Mouse (Mus musculus): ENCODE data around the gene Synj2. TPM values are rescaled to one million over a fixed set of nuclear protein-coding genes. Genes with fewer than 3 reads are reported as not detected.
A peak's percentile ranks its signal among the peaks of the same experiment; 100 is the strongest.

Synj2 gene
- 0.92 and 3.1 TPM in 2 replicates for polyA plus RNA-seq (2011; ENCODE audit: insufficient read depth, insufficient read length, low replicate concordance, missing spikeins)

- Histone ChIP-seq H3K27ac (ENCODE audit: control insufficient read depth, insufficient read depth, low read depth, low read length, poor library complexity) (peak within 1 kb of the TSS; percentile 10; the same call in 1 of the 2 replicates), H3K4me1 (ENCODE audit: control insufficient read depth, insufficient read depth, low read length) (peaks cover 2% of the 10 kb centered on the region; the same call in 1 of the 2 replicates)
- no peak for TF ChIP-seq POLR2A (IDR thresholded peaks at IDR 0.05; ENCODE audit: borderline replicate concordance, control insufficient read depth, low read depth, low read length)
- no peak for TF ChIP-seq CTCF (IDR thresholded peaks at IDR 0.05; ENCODE audit: control insufficient read depth, insufficient read depth, low read length)
Observed at GRCm38 (mm10) chr17:5941230-5942043, at the start of gene Synj2. Synj2 (plus strand) TSS chr17:5941280.

GRCm38 (mm10) chr17:5891933-5892683, 49.0 kb upstream of the Synj2 start:
- Histone ChIP-seq H3K4me3 (replicated peaks; ENCODE audit: control insufficient read depth, low read depth, low read length) (no peak overlapping the region), H3K4me1 (ENCODE audit: control insufficient read depth, insufficient read depth, low read length) (peaks cover 7% of the 10 kb centered on the region), H3K27ac (ENCODE audit: control insufficient read depth, insufficient read depth, low read depth, low read length, poor library complexity) (no peak overlapping the region)
- WGBS, result 76% methylated on average over 9 of the region's 9 CpGs
- no peak for TF ChIP-seq CTCF (IDR thresholded peaks at IDR 0.05; ENCODE audit: control insufficient read depth, insufficient read depth, low read length)
- no peak for TF ChIP-seq POLR2A (IDR thresholded peaks at IDR 0.05; ENCODE audit: borderline replicate concordance, control insufficient read depth, low read depth, low read length)

More at GRCm38 (mm10) chr17:5941230-5942043, at the start of gene Synj2:
- peak within 1 kb of the TSS; percentile 80 for H3K4me3 ChIP-seq (replicated peaks; ENCODE audit: control insufficient read depth, low read depth, low read length)
- under 1% methylated on average over 49 of the region's 52 CpGs for WGBS

GRCm38 (mm10) chr17:5893092-5893491, 48.0 kb upstream of the Synj2 start:
- H3K4me3 ChIP-seq (replicated peaks; ENCODE audit: control insufficient read depth, low read depth, low read length), result no peak overlapping the region
- no peak for TF ChIP-seq POLR2A (IDR thresholded peaks at IDR 0.05; ENCODE audit: borderline replicate concordance, control insufficient read depth, low read depth, low read length)
- no peak for TF ChIP-seq CTCF (IDR thresholded peaks at IDR 0.05; ENCODE audit: control insufficient read depth, insufficient read depth, low read length)
- no peak overlapping the region for H3K27ac ChIP-seq (ENCODE audit: control insufficient read depth, insufficient read depth, low read depth, low read length, poor library complexity)
- peaks cover 7% of the 10 kb centered on the region; the same call in 1 of the 2 replicates for H3K4me1 ChIP-seq (ENCODE audit: control insufficient read depth, insufficient read depth, low read length)
- WGBS, result 10% methylated on average over 7 of the region's 7 CpGs

GRCm38 (mm10) chr17:5893574-5894148, 47.4 kb upstream of the Synj2 start:
- H3K27ac ChIP-seq (ENCODE audit: control insufficient read depth, insufficient read depth, low read depth, low read length, poor library complexity), result no peak overlapping the region
- peaks cover 9% of the 10 kb centered on the region; the same call in 1 of the 2 replicates for H3K4me1 ChIP-seq (ENCODE audit: control insufficient read depth, insufficient read depth, low read length)
- TF ChIP-seq POLR2A (IDR thresholded peaks at IDR 0.05; ENCODE audit: borderline replicate concordance, control insufficient read depth, low read depth, low read length), result no peak
- WGBS, result 68% methylated on average over 7 of the region's 7 CpGs
- H3K4me3 ChIP-seq (replicated peaks; ENCODE audit: control insufficient read depth, low read depth, low read length), result no peak overlapping the region

GRCm38 (mm10) chr17:5896066-5896465, 45.0 kb upstream of the Synj2 start:
- 68% methylated on average over 4 of the region's 4 CpGs for WGBS
- H3K27ac ChIP-seq (ENCODE audit: control insufficient read depth, insufficient read depth, low read depth, low read length, poor library complexity), result no peak overlapping the region

GRCm38 (mm10) chr17:5896607-5897006, 44.5 kb upstream of the Synj2 start:
- H3K4me3 ChIP-seq (replicated peaks; ENCODE audit: control insufficient read depth, low read depth, low read length), result no peak overlapping the region
- peaks cover 15% of the 10 kb centered on the region for H3K4me1 ChIP-seq (ENCODE audit: control insufficient read depth, insufficient read depth, low read length)
- no peak overlapping the region for H3K27ac ChIP-seq (ENCODE audit: control insufficient read depth, insufficient read depth, low read depth, low read length, poor library complexity)

More at GRCm38 (mm10) chr17:5896066-5896465, 45.0 kb upstream of the Synj2 start:
- Histone ChIP-seq H3K4me3 (replicated peaks; ENCODE audit: control insufficient read depth, low read depth, low read length) (no peak overlapping the region), H3K4me1 (ENCODE audit: control insufficient read depth, insufficient read depth, low read length) (peaks cover 15% of the 10 kb centered on the region)
- TF ChIP-seq CTCF (IDR thresholded peaks at IDR 0.05; ENCODE audit: control insufficient read depth, insufficient read depth, low read length) (no peak), POLR2A (IDR thresholded peaks at IDR 0.05; ENCODE audit: borderline replicate concordance, control insufficient read depth, low read depth, low read length) (no peak)

GRCm38 (mm10) chr17:5897326-5898200, 43.5 kb upstream of the Synj2 start:
- Histone ChIP-seq H3K4me3 (replicated peaks; ENCODE audit: control insufficient read depth, low read depth, low read length) (no peak overlapping the region), H3K27ac (ENCODE audit: control insufficient read depth, insufficient read depth, low read depth, low read length, poor library complexity) (peak overlapping the region; percentile 66), H3K4me1 (ENCODE audit: control insufficient read depth, insufficient read depth, low read length) (peaks cover 15% of the 10 kb centered on the region)
- WGBS, result 58% methylated on average over 17 of the region's 17 CpGs
- TF ChIP-seq POLR2A (IDR thresholded peaks at IDR 0.05; ENCODE audit: borderline replicate concordance, control insufficient read depth, low read depth, low read length) (no peak), CTCF (IDR thresholded peaks at IDR 0.05; ENCODE audit: control insufficient read depth, insufficient read depth, low read length) (peak; percentile 6; the same call in 1 of the 2 replicates)

More at GRCm38 (mm10) chr17:5896607-5897006, 44.5 kb upstream of the Synj2 start:
- WGBS, result 80% methylated on average over 7 of the region's 7 CpGs
- TF ChIP-seq POLR2A (IDR thresholded peaks at IDR 0.05; ENCODE audit: borderline replicate concordance, control insufficient read depth, low read depth, low read length), result no peak
- TF ChIP-seq CTCF (IDR thresholded peaks at IDR 0.05; ENCODE audit: control insufficient read depth, insufficient read depth, low read length), result no peak

Data from bone marrow, adult 2 months (tissue).